Mouse (Mus musculus) C2C12 (cell line): ENCODE results near the gene Schip1.

Experiments used
- CTCF ChIP-seq: IDR thresholded peaks from one replicate; pipeline ENCODE4 v1.5.1; 2011; ENCODE audit not compliant: control insufficient read depth, insufficient read depth, insufficient read length
- MAX ChIP-seq: IDR thresholded peaks from one replicate; pipeline ENCODE4 v1.6.1; 2011; ENCODE audit warnings: mild to moderate bottlenecking, control low read depth
- MYOD1 ChIP-seq: IDR thresholded peaks from one replicate; pipeline ENCODE4 v1.6.1; 2011; ENCODE audit warnings: low read depth; ENCODE audit not compliant: control insufficient read depth, insufficient read length
- USF1 ChIP-seq: IDR thresholded peaks from one replicate; pipeline ENCODE4 v1.6.1; 2011; ENCODE audit warnings: low read depth, mild to moderate bottlenecking, control low read depth, moderate library complexity

DNA sequence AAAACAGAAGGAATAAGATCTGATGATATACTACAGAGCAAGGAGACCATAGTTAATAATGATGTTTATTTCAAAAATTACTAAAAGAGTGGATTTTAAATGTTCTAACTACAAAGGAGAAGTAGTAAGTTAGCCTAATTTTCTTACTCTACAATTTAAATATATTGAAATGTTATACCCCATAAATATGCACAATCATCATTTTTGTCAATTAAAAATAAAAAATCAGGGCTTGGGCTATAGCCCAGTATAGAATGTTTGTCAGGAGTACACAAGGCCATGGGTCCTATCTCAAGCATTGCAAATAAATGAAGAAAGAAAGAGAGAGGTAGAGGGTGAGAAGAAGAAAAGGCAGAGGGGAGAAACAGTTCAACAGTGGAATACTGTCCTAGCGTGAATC, 387.0 kb downstream of the Schip1 start:
- no peak for TF ChIP-seq CTCF
- no peak for TF ChIP-seq MAX
- no peak for TF ChIP-seq USF1
- no peak for TF ChIP-seq MYOD1
